Mouse (Mus musculus) layer of hippocampus, adult 6 months (tissue): ENCODE measurements around the gene Pygo2. TPM values are rescaled to one million over a fixed set of nuclear protein-coding genes. Genes with fewer than 3 reads are reported as not detected.

Experiments used
- long read RNA-seq, 2 experiments: library from polyadenylated mRNA; unstranded; transcript quantifications; one replicate each; pipeline ENCODE4 v2.0.0; 2019 to 2020
- polyA plus RNA-seq: library from polyadenylated mRNA; unstranded; fragments of <200 nt; fragmentation: Nextera tagmentation; gene quantifications from 2 replicates; pipeline ENCODE4 v1.2.3, GENCODE M21; 2021

Gene Pygo2
- polyA plus RNA-seq: 5.8 and 6.2 TPM in 2 replicates
- long read RNA-seq, experiment 1, transcript Pygo2-201 (3 exons, 3,198 nt): major isoform, 7 of 19 reads
- long read RNA-seq, experiment 1, partial matches to known transcripts: 0 of 19 reads
- long read RNA-seq, experiment 1, other reads (novel, unspliced or antisense): 12 of 19 reads
- long read RNA-seq, experiment 2, transcript Pygo2-201 (3 exons, 3,198 nt): major isoform, 33 of 62 reads
- long read RNA-seq, experiment 2, transcript Pygo2-205 (3 exons, 584 nt): minor isoform, 7 of 62 reads
- long read RNA-seq, experiment 2, partial matches to known transcripts: 0 of 62 reads
- long read RNA-seq, experiment 2, other reads (novel, unspliced or antisense): 18 of 62 reads

GRCm38 (mm10) chr3:89430171-89431159, at the start of gene Pygo2:
Pygo2 (plus strand) TSS chr3:89430214.

GRCm38 (mm10) chr3:89394006-89394893, 35.8 kb upstream of the Pygo2 start, which contains the start of gene Zbtb7b:
Zbtb7b (minus strand) TSS chr3:89394776.

GRCm38 (mm10) chr3:89402693-89403092, 27.3 kb upstream of the Pygo2 start, which contains the start of gene Lenep:
Lenep (minus strand) TSS chr3:89402793.

GRCm38 (mm10) chr3:89411490-89412393, 18.3 kb upstream of the Pygo2 start, which contains the start of gene Flad1:
Flad1 (minus strand) TSS chr3:89411870.

GRCm38 (mm10) chr3:89418170-89418860, 11.7 kb upstream of the Pygo2 start, which contains the start of the genes Cks1b and Shc1:
Cks1b (minus strand) TSS chr3:89418383.
Shc1 (plus strand) TSS chr3:89418443.

GRCm38 (mm10) chr3:89436176-89437113, 6.4 kb downstream of the Pygo2 start, which contains the start of gene Pbxip1:
Pbxip1 (plus strand) TSS chr3:89436706.

GRCm38 (mm10) chr3:89454401-89455177, 24.6 kb downstream of the Pygo2 start, which contains the start of gene Pmvk:
Pmvk (plus strand) TSS chr3:89454541.

Other genes starting within 250 kb of the Pygo2 start
- 7.2 and 8.7 TPM in 2 replicates for gene Fam189b, start 247.1 kb upstream of the Pygo2 start, polyA plus RNA-seq
- gene Gba, start 227.3 kb upstream of the Pygo2 start, polyA plus RNA-seq: 24.0 and 25.6 TPM in 2 replicates
- 10.7 and 16.8 TPM in 2 replicates for gene Thbs3, start 215.0 kb upstream of the Pygo2 start, polyA plus RNA-seq
- 125 and 128 TPM in 2 replicates for gene Mtx1, start 203.1 kb upstream of the Pygo2 start, polyA plus RNA-seq
- not detected in 2 replicates for gene Muc1, start 201.2 kb upstream of the Pygo2 start, polyA plus RNA-seq
- gene Krtcap2, start 184.2 kb upstream of the Pygo2 start, polyA plus RNA-seq: 237 and 255 TPM in 2 replicates
- gene Trim46, start 183.9 kb upstream of the Pygo2 start, polyA plus RNA-seq: 20.0 and 21.4 TPM in 2 replicates
- gene Dpm3, start 170.9 kb upstream of the Pygo2 start, polyA plus RNA-seq: 320 and 365 TPM in 2 replicates
- gene Slc50a1, start 159.6 kb upstream of the Pygo2 start, polyA plus RNA-seq: 56.9 and 59.5 TPM in 2 replicates
- 11.3 and 12.4 TPM in 2 replicates for gene Efna1, start 149.1 kb upstream of the Pygo2 start, polyA plus RNA-seq
- 11.0 and 12.5 TPM in 2 replicates for gene Efna3, start 107.2 kb upstream of the Pygo2 start, polyA plus RNA-seq
- gene Efna4, start 92.2 kb upstream of the Pygo2 start, polyA plus RNA-seq: 0.39 and 0.40 TPM in 2 replicates
- gene Adam15, start 80.2 kb upstream of the Pygo2 start, polyA plus RNA-seq: 26.6 and 28.2 TPM in 2 replicates
- not detected in 2 replicates for gene Dcst2, start 68.2 kb upstream of the Pygo2 start, polyA plus RNA-seq
- 1.4 TPM in 2 replicates for gene Dcst1, start 65.0 kb upstream of the Pygo2 start, polyA plus RNA-seq
- 0.23 and 0.59 TPM in 2 replicates for gene Zbtb7b, start 35.4 kb upstream of the Pygo2 start, polyA plus RNA-seq
- not detected in 2 replicates for gene Lenep, start 27.4 kb upstream of the Pygo2 start, polyA plus RNA-seq
- gene Flad1, start 18.3 kb upstream of the Pygo2 start, polyA plus RNA-seq: 27.2 and 28.1 TPM in 2 replicates
- 10.2 and 10.3 TPM in 2 replicates for gene Cks1b, start 11.8 kb upstream of the Pygo2 start, polyA plus RNA-seq
- 2.7 and 3.0 TPM in 2 replicates for gene Shc1, start 11.8 kb upstream of the Pygo2 start, polyA plus RNA-seq
- 20.1 and 28.3 TPM in 2 replicates for gene Pbxip1, start 6.5 kb downstream of the Pygo2 start, polyA plus RNA-seq
- 64.1 and 68.4 TPM in 2 replicates for gene Pmvk, start 24.3 kb downstream of the Pygo2 start, polyA plus RNA-seq
- 4.0 and 5.1 TPM in 2 replicates for gene Kcnn3, start 90.0 kb downstream of the Pygo2 start, polyA plus RNA-seq